Mouse (Mus musculus) kidney, postnatal 0 days (tissue): Measurements from ENCODE around the gene Mapk3. TPM values are rescaled to one million over a fixed set of nuclear protein-coding genes. Genes with fewer than 3 reads are reported as not detected.

ENCODE experiments used
- ATAC-seq: fragments of 200-750 bp; cut with Nextera tagmentation; replicated peaks from 2 replicates; pipeline ENCODE4 v1.8.0; 2017; ENCODE audit warnings: low read depth, moderate number of reproducible peaks, moderate TSS enrichment, moderate library complexity; ENCODE audit not compliant: low FRiP score
- DNase-seq: peaks from one replicate; pipeline ENCODE4 v3.0.0-alpha.2; 2016; ENCODE audit warnings: low spot score
- H3K27ac ChIP-seq: fragments of 300-500 bp; sonication (generic); 2 replicates; pipeline ENCODE4 v1.5.1; 2014; ENCODE audit warnings: mild to moderate bottlenecking
- H3K27me3 ChIP-seq: fragments of 300-500 bp; sonication (generic); 2 replicates; pipeline ENCODE4 v1.6.1; 2014; ENCODE audit warnings: low read length, mixed read lengths; ENCODE audit not compliant: insufficient read depth
- H3K36me3 ChIP-seq: fragments of 300-500 bp; sonication (generic); 2 replicates; pipeline ENCODE4 v1.6.1; 2014; ENCODE audit warnings: low read length, mixed read lengths; ENCODE audit not compliant: insufficient read depth
- H3K4me1 ChIP-seq: fragments of 300-500 bp; sonication (generic); replicated peaks from 2 replicates; pipeline ENCODE4 v1.6.1; 2014; ENCODE audit warnings: antibody characterized with exemption, low read length, mixed read lengths; ENCODE audit not compliant: insufficient read depth
- H3K4me2 ChIP-seq: fragments of 300-500 bp; sonication (generic); 2 replicates; pipeline ENCODE4 v1.6.1; 2014; ENCODE audit warnings: mild to moderate bottlenecking, low read length, moderate library complexity, mixed read lengths
- H3K4me3 ChIP-seq: fragments of 300-500 bp; sonication (generic); replicated peaks from 2 replicates; pipeline ENCODE4 v1.5.1; 2014; ENCODE audit warnings: low read depth, low read length
- H3K9ac ChIP-seq: fragments of 300-500 bp; sonication (generic); 2 replicates; pipeline ENCODE4 v1.6.1; 2014; ENCODE audit warnings: low read depth, low read length
- H3K9me3 ChIP-seq: fragments of 300-500 bp; sonication (generic); replicated peaks from 2 replicates; pipeline ENCODE4 v1.6.1; 2016; ENCODE audit warnings: low read length, inconsistent platforms, mixed read lengths
- CTCF ChIP-seq: IDR thresholded peaks from 2 replicates; pipeline ENCODE4 v1.5.1; 2016; ENCODE audit warnings: antibody characterized with exemption, low read depth, mild to moderate bottlenecking, moderate library complexity
- WGBS: fragments of 180-500 bp; shearing (Covaris S2); extraction: QIAGEN DNeasy Blood & Tissue Kit; methylation state at CpG from one replicate; pipeline ENCODE4 v1.1.7; 2014; 5-methylcytosine and 5-hydroxymethylcytosine counted together
- polyA plus RNA-seq: library from polyadenylated mRNA; unstranded; fragments of >200 nt; fragmentation: Nextera tagmentation; extraction: Ambion mirVana; gene quantifications from 2 replicates; pipeline ENCODE4 v1.2.1, GENCODE M21; 2015

The Mapk3 gene
- polyA plus RNA-seq, 1 experiment from 2014 or later: 63.0 TPM

- H3K4me1 ChIP-seq: peaks cover 11% of the 10 kb centered on the region
- no peak for DNase-seq
- 72% methylated on average over 4 of the region's 4 CpGs for WGBS
- no peak for ATAC-seq
- H3K9me3 ChIP-seq: no peaks in the 10 kb centered on the region
- no peak overlapping the region for H3K4me2 ChIP-seq
- no peak overlapping the region for H3K9ac ChIP-seq
- H3K27ac ChIP-seq: peak overlapping the region; percentile 99; the same call in 1 of the 2 replicates
- peaks cover 38% of the 10 kb centered on the region for H3K36me3 ChIP-seq
- TF ChIP-seq CTCF: no peak
- no peaks in the 10 kb centered on the region for H3K27me3 ChIP-seq
- H3K4me3 ChIP-seq: no peak overlapping the region
Measured at GRCm38 (mm10) chr7:126793456-126794270, 34.3 kb downstream of the Mapk3 start.

GRCm38 (mm10) chr7:126794271-126794605 is 34.8 kb downstream of the Mapk3 start:
- TF ChIP-seq CTCF: no peak
- Histone ChIP-seq H3K4me1 (peaks cover 11% of the 10 kb centered on the region), H3K9ac (no peak overlapping the region), H3K9me3 (no peaks in the 10 kb centered on the region), H3K4me3 (no peak overlapping the region), H3K27me3 (no peaks in the 10 kb centered on the region), H3K36me3 (peaks cover 32% of the 10 kb centered on the region), H3K4me2 (no peak overlapping the region), H3K27ac (no peak overlapping the region)
- 56% methylated on average over 4 of the region's 4 CpGs for WGBS
- DNase-seq (no peak), ATAC-seq (no peak)

DNA sequence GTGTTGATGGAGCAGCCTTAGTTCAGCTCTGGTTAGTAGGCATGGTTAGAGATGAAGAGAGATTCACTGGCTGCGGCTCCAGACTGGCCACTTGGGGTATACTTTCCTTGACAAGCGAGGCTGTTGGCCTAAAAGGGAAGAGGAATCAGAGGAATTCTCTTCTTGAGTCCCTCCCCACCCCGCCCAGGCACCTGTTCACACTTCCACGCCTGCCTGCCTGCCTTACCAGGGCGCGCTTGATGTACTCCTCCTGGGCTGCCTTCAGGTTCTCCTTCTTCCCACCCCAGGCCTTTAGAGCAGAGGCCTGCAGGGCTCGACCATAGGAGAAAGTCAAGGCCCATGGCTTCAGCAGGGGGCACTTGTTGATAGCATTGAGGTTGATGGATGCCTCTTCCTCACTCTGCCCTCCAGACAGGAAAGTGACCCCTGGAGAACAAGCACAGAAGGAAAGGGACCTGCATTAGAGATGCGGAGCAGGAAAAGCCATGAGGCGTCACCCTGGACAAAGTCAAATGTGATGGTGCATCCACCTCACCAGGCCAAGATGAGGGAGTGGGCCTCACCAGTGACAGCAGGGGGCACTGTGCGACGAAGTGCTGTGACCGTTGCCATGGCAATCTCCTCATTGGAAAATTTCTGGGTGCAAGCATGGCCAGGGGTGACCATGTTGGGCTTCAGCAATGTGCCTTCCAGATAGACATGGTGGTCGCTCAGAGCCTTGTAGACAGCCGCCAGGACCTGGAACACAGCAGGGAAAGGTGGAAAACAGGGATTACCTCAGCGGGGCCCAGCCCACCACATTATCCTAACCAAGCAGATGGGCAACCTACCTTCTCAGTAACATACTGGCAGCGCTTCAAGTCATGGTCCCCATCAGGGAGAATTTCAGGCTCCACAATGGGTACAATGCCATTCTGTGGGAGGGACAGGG is 36.3 kb downstream of the Mapk3 start:
- H3K27ac ChIP-seq: no peak overlapping the region
- H3K4me1 ChIP-seq: peaks cover 11% of the 10 kb centered on the region
- no peak overlapping the region for H3K9ac ChIP-seq
- H3K9me3 ChIP-seq: no peaks in the 10 kb centered on the region
- no peak overlapping the region for H3K4me2 ChIP-seq
- ATAC-seq (no peak), DNase-seq (no peak)
- peaks cover 25% of the 10 kb centered on the region for H3K36me3 ChIP-seq
- H3K4me3 ChIP-seq: no peak overlapping the region
- peak; percentile 42; the same call in 1 of the 2 replicates for TF ChIP-seq CTCF
- H3K27me3 ChIP-seq: no peaks in the 10 kb centered on the region
- 86% methylated on average over 16 of the region's 16 CpGs for WGBS

DNA sequence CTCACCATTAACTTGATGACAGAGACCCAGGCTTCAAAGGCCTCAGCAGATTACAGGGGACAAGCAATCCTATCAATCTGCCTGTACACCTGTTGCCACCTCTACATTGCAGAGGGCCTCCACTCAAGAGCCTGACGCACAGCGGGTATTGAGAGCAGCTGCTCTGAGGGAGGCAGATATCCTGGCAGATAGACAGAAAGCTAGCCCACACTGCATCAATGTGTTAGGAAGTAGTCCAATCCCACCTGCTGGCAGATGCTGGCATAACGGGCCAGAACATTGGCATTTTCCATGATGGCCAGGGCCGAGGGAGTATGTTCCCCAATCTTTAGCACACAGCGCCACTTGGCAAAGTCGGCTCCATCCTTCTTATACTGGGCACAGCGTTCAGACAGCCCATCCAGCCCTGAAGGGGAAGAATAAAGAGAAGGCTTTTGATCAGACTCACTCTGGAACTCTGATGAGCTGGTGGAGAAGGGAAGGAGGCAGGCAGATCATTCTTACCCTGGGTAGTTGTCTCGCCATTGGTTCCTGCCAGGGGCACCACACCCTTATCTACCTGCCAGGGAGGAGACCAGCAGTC is 37.0 kb downstream of the Mapk3 start:
- DNase-seq: peak; percentile 41
- no peak for ATAC-seq
- 67% methylated on average over 8 of the region's 8 CpGs for WGBS

GRCm38 (mm10) chr7:126797411-126798126 is 38.2 kb downstream of the Mapk3 start, which contains the start of gene Fam57b:
TSS of gene Fam57b (plus strand) at chr7:126797668.
- DNase-seq: peak; percentile 46
- peaks cover 7% of the 10 kb centered on the region for H3K4me1 ChIP-seq
- ATAC-seq: no peak
- 20% methylated on average over 21 of the region's 21 CpGs for WGBS
- H3K27me3 ChIP-seq: no peaks in the 10 kb centered on the region
- peak within 1 kb of the TSS; percentile 75 for H3K4me3 ChIP-seq
- TF ChIP-seq CTCF: no peak
- H3K27ac ChIP-seq: peak within 1 kb of the TSS; percentile 96
- H3K4me2 ChIP-seq: peak within 1 kb of the TSS; percentile 71
- H3K9me3 ChIP-seq: no peaks in the 10 kb centered on the region
- peaks cover 25% of the 10 kb centered on the region for H3K36me3 ChIP-seq
- H3K9ac ChIP-seq: peak within 1 kb of the TSS; percentile 86

More for the DNA sequence above, 37.0 kb downstream of the Mapk3 start:
- Histone ChIP-seq H3K4me3 (0 out of 2 replicates have a peak overlapping the region, but pooled peaks have one; percentile 75), H3K27me3 (no peaks in the 10 kb centered on the region), H3K4me2 (peak overlapping the region; percentile 71), H3K27ac (no peak overlapping the region), H3K9me3 (no peaks in the 10 kb centered on the region), H3K36me3 (peaks cover 25% of the 10 kb centered on the region), H3K4me1 (peaks cover 7% of the 10 kb centered on the region), H3K9ac (no peak overlapping the region)
- TF ChIP-seq CTCF: peak; percentile 62
